Mouse (Mus musculus) NIH3T3 (cell line): ENCODE data around the gene Lyrm9.
A peak's percentile ranks its signal among the peaks of the same experiment; 100 is the strongest.

Experiments
- DNase-seq: peaks from one replicate; pipeline ENCODE4 v3.0.0-alpha.2; 2012; ENCODE audit warnings: low read depth

The Lyrm9 gene

GRCm38 (mm10) chr11:78826442-78827013 is at the start of gene Lyrm9:
Gene Lyrm9, plus strand, starts transcription at chr11:78826584.
- DNase-seq = peak; percentile 97

DNA sequence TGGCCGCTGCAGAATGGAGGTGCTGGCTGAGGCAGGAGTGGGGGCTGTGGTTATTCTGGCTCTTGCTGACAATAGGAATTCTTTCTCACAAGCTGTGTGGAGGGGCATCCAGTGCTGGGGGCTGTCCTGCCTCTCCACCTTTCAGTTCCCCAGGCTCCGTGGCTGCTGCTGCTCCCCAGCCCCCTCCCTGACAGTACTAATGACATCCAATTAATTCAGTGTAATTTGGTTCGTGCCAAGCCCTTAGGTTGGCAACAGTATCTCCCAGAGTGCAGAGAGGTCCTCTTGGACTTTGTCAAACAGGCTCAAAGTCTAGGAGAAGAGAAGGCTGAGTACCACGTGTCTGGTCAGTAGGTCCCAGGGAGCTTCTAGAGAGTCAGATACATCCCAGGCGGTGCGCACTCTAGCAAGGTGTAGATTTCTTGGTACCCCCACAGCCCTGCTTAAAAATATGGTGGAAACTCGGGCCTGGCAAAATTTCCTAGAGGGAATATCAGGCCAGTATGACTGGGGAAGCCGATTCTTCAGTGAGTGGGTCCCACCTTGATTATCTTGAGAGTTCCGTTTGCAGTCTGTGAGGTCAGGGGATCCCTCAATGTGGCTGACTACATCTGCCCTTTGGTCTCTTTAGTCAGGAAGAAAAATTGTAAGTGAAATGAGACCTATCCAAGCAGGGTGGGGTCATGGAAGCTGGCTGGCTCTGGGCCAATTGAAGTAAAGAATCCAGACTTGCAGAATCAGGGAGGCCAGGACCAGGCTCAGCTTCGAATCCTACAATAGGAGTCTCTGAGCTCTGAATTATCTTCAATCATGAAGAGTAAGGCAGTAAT is 48.3 kb upstream of the Lyrm9 start:
- DNase-seq = no peak

DNA sequence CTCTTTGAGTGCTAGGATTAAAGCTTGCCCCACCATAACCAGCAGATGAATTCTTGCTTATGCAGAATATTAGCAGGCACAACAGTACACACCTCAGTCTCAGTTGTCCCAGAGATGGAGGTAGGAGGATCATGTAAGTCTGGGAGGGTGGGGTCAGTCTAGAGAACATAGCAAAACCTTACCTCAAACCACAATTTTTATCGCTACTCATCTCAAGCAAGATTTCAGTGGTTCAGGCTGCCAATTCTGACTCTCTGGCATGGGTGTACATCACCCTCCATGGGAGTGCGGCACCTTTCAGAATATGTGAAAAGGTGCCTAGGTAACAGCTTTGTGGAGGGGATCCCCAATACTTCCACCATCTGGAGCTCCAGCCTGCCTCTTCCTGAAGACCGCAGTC is 46.4 kb upstream of the Lyrm9 start:
- no peak for DNase-seq

GRCm38 (mm10) chr11:78780571-78780970 is 45.8 kb upstream of the Lyrm9 start:
- DNase-seq = no peak

DNA sequence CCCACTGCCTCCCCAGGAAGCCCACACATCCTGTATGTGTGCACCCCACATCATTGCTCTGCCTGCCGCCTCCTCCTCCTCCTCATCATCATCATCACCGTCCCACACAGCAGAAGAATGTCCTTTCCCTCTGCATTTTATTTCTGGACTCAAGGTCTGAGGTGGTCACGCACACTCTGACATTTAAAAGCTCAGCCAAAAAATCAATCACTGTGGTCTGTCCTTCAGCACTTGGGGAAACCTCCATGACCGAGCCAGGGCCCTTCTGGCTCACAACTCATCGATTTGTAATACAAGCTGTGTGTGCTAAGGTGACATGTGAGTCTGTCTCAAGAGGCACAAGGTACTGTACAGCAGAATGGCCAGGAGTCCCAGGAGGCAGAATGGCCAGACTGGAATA is 44.1 kb upstream of the Lyrm9 start:
- no peak for DNase-seq

DNA sequence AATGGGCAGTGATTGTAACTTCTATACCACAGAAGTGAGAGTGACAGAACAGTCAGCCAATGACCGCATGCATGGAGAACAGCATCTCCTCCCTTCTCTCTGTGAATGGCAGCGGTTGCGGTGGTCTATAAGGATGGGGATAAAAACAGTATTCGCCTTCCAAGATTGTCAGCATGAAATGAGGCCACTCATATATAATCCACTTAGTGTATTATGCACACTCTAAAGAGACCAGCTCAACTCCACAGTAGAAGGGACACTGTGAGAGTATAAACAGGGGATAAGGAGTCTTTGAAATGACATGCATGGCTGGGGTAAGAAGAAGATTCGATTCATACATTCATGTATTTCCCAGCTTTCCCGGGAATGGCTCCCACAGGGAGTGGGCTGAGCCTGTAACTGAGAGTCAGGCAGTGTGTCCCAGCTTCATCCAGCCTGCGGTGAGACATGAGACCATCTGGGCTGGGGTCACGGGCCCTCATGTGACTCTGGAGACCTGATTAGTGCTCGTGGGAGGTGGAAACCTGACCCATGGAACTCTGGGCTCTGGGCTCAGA is 43.5 kb upstream of the Lyrm9 start:
- no peak for DNase-seq

- no peak for DNase-seq
Measured at GRCm38 (mm10) chr11:78786013-78786431, 40.4 kb upstream of the Lyrm9 start.

DNA sequence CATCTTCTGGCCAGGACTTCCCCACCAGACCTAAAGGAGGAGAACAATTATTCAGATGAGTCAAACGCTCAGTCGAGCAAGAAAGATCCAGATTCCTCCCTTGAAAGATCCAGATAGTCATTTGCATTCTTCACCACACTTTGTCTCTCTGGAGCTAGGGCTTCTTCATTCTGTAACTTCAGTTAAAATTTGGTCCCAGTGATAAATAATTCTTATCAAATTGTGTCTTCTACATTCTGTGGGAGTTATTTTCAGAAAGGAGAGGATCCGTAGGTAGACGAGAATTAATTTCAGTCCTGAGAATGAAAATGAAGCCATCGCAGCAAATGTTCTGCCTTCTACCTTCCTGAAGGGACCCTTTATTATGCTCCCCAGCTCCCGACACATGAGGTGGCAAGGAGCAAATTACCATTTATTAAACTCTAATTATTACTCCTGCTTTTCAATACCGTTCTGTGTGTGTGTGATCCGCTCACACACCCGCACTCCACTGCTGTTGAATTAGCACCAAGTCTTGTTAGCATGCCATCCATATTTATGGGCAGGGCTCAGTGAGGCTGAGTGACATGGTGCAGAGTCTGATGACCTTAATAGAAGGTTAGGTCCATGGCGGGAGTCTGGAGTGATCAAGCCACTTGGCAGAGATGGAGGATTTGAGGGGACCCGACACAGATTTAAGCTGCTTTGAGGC is 36.9 kb upstream of the Lyrm9 start:
- no peak for DNase-seq

- peak; percentile 93 for DNase-seq
Measured at GRCm38 (mm10) chr11:78791582-78791981, 34.8 kb upstream of the Lyrm9 start.

DNA sequence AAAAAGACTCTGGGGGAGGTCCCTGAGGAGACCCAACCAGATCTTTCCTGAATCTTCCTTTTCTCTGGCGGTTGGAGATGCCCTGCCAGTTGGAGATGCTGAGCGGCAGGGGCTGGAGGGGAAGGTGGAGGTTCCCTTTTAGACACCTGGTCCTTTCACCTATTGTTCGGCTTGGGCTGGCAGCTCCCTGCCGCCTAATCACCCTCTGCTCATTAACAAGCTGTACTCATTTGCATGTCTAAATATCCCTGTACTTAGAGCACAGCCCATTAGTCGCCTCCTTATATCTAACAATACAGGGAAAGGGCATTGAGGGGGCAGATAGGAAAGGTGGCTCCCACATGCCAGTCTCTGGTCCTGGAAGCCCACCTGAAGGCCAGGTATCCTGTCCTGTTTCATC is 34.3 kb upstream of the Lyrm9 start:
- no peak for DNase-seq

DNA sequence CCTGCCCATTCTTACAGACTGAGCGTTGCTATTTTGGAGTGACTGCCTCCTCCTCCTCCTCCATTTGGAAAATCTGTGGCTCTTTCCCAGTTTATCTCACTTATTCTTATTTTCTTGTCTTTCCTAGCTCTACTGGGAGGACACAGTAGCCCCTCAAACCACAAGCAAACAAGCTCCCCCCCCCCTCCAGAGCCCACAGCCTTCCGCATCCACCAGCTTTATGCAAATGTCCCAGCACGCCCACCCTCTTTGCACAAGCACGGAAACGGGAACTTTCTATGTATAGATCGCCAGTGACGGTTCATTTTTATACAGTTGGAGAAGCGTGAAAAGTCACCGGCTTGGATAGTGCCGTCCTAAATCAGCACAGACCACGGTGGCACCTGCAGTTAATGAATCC is 33.9 kb upstream of the Lyrm9 start:
- no peak for DNase-seq

DNA sequence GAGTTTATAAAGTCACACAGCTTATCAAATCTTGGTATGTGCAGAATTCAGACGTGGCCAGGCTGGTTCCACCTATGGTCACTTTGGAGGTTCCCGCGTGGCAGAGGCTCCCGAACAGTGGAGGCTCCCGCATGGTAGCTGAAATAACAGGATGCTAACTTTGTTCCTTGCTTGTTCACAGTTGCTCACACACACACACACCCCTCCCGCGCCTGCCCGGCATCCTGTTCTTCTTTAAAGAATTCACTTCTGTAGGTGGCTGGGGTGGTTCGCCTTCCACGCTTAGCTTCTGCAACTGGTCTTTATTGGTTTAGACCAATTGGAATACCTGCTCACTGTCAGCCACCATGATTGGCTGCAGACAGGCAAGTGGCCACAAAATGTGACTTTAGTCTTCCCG is 33.3 kb upstream of the Lyrm9 start:
- no peak for DNase-seq

- DNase-seq = no peak
Measured at GRCm38 (mm10) chr11:78796072-78796729, 30.2 kb upstream of the Lyrm9 start.

- no peak for DNase-seq
Measured at GRCm38 (mm10) chr11:78801094-78801493, 25.3 kb upstream of the Lyrm9 start.

GRCm38 (mm10) chr11:78803587-78804316 is 22.6 kb upstream of the Lyrm9 start:
- peak; percentile 66 for DNase-seq

GRCm38 (mm10) chr11:78804551-78804950 is 21.8 kb upstream of the Lyrm9 start:
- DNase-seq = no peak

- DNase-seq = no peak
Measured at GRCm38 (mm10) chr11:78805198-78805597, 21.2 kb upstream of the Lyrm9 start.

DNA sequence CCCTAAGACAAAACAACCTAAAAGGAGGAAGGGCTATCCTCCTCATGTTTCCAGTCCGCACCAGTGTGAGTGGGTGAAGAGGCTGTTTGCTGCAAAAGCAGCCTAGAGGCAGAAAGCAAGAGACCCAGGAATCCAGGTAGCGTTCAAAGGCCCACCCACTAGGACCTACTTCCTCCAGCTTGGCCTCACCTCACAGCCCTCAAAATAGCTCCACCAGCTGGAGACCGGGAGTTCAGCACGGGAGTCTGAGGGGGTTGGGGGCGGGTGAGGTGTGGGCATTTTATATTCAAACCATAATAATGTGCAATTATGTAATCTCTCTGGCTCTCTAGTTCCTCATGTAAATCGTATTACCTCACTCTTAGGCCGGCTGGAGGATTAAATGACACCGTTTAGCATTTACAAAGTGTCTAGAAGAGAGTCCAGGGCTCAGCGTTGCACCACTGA is 20.7 kb upstream of the Lyrm9 start:
- no peak for DNase-seq

- DNase-seq = peak; percentile 56
Measured at GRCm38 (mm10) chr11:78807341-78808108, 18.9 kb upstream of the Lyrm9 start.

DNA sequence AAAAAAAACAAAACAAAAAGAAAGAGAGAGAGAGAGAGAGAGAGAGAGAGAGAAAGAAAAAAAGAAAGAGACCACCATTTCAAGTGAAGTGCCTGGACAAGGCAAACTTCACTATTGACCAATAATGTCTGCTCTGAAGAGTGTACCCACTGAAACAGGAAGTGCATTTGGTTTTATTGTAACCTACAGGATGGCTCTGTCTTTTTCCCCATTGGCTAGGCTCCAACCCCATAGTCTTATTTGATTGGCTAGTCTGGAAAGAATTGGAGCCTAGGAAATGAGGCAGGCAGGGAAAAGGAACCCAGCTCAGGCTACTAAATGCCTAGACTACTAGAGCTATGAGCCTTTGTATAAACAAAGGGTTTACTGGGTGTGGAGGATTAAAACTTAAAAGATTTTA is 17.0 kb upstream of the Lyrm9 start:
- DNase-seq = no peak

DNA sequence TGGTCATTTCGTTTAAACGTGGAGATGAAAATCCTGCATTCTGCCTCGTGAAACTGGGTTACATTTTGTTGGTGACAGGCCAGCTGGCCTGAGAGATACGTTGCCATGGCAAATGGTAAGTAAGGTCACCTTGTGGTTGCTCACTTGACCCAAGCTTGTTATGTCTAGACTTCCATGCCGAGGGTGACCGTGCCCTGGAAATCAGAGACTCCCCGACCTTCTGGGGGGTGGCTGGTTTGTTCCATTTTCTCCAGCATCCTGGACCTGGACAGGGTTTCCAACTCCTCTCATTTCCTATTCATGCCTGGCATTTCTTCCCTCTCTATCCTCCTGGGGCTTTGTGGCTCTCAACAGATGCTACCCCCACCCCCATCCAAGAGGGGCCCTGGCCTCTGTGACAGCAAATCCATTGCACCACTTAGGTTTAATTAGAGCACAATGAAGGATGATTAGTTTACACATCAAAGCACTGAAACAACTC is 11.9 kb upstream of the Lyrm9 start:
- no peak for DNase-seq
